Mouse (Mus musculus): ENCODE data around the gene Ubqln4. TPM values are rescaled to one million over a fixed set of nuclear protein-coding genes. Genes with fewer than 3 reads are reported as not detected.
"Not testable (repeated sequence)": the region's sequence is repeated elsewhere in the genome, so short reads cannot be mapped to it uniquely, and the experiment has no call there.

The Ubqln4 gene
- total RNA-seq, 4 experiments from 2014 or later: 64.1 to 81.3 (median 66.7) TPM

- not testable (repeated sequence) for DNase-seq
Measured at GRCm38 (mm10) chr3:88605666-88606065, 52.1 kb downstream of the Ubqln4 start, which contains the start of gene Arhgef2. Gene Arhgef2 (plus strand): TSS chr3:88605966.

GRCm38 (mm10) chr3:88607065-88607757, 53.7 kb downstream of the Ubqln4 start:
- DNase-seq: peak; percentile 74

- no peak for DNase-seq
Measured at GRCm38 (mm10) chr3:88607758-88608138, 54.2 kb downstream of the Ubqln4 start.

GRCm38 (mm10) chr3:88609066-88609465, 55.5 kb downstream of the Ubqln4 start:
- DNase-seq: no peak

GRCm38 (mm10) chr3:88614418-88614817, 60.9 kb downstream of the Ubqln4 start:
- no peak for DNase-seq

GRCm38 (mm10) chr3:88615117-88615516, 61.6 kb downstream of the Ubqln4 start:
- DNase-seq: no peak

GRCm38 (mm10) chr3:88615902-88616391, 62.4 kb downstream of the Ubqln4 start:
- DNase-seq: no peak

GRCm38 (mm10) chr3:88616951-88617500, 63.5 kb downstream of the Ubqln4 start:
- DNase-seq: no peak

- no peak for DNase-seq
Measured at GRCm38 (mm10) chr3:88618074-88618871, 64.7 kb downstream of the Ubqln4 start.

Small RNA genes within 50 kb of the gene (microRNA-seq; reads per million reads assigned to microRNA genes)
- 0 reads per million in 2 experiments for gene Mir1905

Other genes starting within 250 kb of the Ubqln4 start
- gene Glmp, start 228.7 kb upstream of the Ubqln4 start, total RNA-seq (2022): 100 to 1,000 TPM; 233 to 293 (median 254) TPM
- gene Tmem79, start 217.6 kb upstream of the Ubqln4 start, total RNA-seq (2022): 1 to 10 TPM; 4.4 to 7.1 (median 5.9) TPM
- gene Smg5, start 217.5 kb upstream of the Ubqln4 start, total RNA-seq (2022): 10 to 100 TPM; 48.2 to 66.6 (median 55.9) TPM
- 1 to 10 TPM; 4.1 to 6.9 (median 5.4) TPM for gene Paqr6, start 189.2 kb upstream of the Ubqln4 start, total RNA-seq (2022)
- gene Bglap3, start 181.0 kb upstream of the Ubqln4 start, total RNA-seq (2022): 1 to 10 TPM in 2 of 4 experiments, under 1 TPM in 1, not detected in 1; 0.89 to 1.9 (median 1.3) TPM
- 1 to 10 TPM in 1 of 4 experiments, not detected in 3; 2.1 TPM for gene Bglap2, start 175.1 kb upstream of the Ubqln4 start, total RNA-seq (2022)
- gene Bglap, start 169.3 kb upstream of the Ubqln4 start, total RNA-seq (2022): 1 to 10 TPM in 2 of 4 experiments, under 1 TPM in 2; 0.77 to 7.8 (median 2.5) TPM
- 10 to 100 TPM; 31.5 to 46.9 (median 34.3) TPM for gene Pmf1, start 143.4 kb upstream of the Ubqln4 start, total RNA-seq (2022)
- 10 to 100 TPM; 44.3 to 50.8 (median 47.0) TPM for gene Slc25a44, start 128.6 kb upstream of the Ubqln4 start, total RNA-seq (2022)
- gene Sema4a, start 92.6 kb upstream of the Ubqln4 start, total RNA-seq (2022): 10 to 100 TPM; 12.2 to 14.0 (median 12.5) TPM
- gene Lmna, start 43.8 kb upstream of the Ubqln4 start, total RNA-seq (2022): 100 to 1,000 TPM in 3 of 4 experiments, 10 to 100 TPM in 1; 88.2 to 134 (median 124) TPM
- 1 to 10 TPM; 2.8 to 4.3 (median 3.9) TPM for gene Mex3a, start 21.4 kb upstream of the Ubqln4 start, total RNA-seq (2022)
- not detected for gene Rab25, start 5.5 kb upstream of the Ubqln4 start, total RNA-seq (2022)
- 100 to 1,000 TPM; 138 to 164 (median 144) TPM for gene Lamtor2, start 684 bp upstream of the Ubqln4 start, total RNA-seq (2022)
- gene Ssr2, start 22.1 kb downstream of the Ubqln4 start, total RNA-seq (2022): 100 to 1,000 TPM; 139 to 217 (median 172) TPM
- 10 to 100 TPM; 22.0 to 48.2 (median 31.5) TPM for gene Arhgef2, start 52.2 kb downstream of the Ubqln4 start, total RNA-seq (2022)
- gene Rxfp4, start 99.4 kb downstream of the Ubqln4 start, total RNA-seq (2022): not detected
- gene Khdc4, start 132.0 kb downstream of the Ubqln4 start, total RNA-seq (2022): 10 to 100 TPM; 48.9 to 84.1 (median 58.1) TPM
- 10 to 100 TPM; 55.0 to 65.3 (median 59.1) TPM for gene Rit1, start 163.1 kb downstream of the Ubqln4 start, total RNA-seq (2022)
- 10 to 100 TPM; 13.5 to 24.3 (median 15.7) TPM for gene Syt11, start 221.4 kb downstream of the Ubqln4 start, total RNA-seq (2022)

Data from adrenal gland, adult 8-10 months (tissue).